Mouse (Mus musculus): ENCODE results near the gene Rims4.

Gene Rims4

DNA sequence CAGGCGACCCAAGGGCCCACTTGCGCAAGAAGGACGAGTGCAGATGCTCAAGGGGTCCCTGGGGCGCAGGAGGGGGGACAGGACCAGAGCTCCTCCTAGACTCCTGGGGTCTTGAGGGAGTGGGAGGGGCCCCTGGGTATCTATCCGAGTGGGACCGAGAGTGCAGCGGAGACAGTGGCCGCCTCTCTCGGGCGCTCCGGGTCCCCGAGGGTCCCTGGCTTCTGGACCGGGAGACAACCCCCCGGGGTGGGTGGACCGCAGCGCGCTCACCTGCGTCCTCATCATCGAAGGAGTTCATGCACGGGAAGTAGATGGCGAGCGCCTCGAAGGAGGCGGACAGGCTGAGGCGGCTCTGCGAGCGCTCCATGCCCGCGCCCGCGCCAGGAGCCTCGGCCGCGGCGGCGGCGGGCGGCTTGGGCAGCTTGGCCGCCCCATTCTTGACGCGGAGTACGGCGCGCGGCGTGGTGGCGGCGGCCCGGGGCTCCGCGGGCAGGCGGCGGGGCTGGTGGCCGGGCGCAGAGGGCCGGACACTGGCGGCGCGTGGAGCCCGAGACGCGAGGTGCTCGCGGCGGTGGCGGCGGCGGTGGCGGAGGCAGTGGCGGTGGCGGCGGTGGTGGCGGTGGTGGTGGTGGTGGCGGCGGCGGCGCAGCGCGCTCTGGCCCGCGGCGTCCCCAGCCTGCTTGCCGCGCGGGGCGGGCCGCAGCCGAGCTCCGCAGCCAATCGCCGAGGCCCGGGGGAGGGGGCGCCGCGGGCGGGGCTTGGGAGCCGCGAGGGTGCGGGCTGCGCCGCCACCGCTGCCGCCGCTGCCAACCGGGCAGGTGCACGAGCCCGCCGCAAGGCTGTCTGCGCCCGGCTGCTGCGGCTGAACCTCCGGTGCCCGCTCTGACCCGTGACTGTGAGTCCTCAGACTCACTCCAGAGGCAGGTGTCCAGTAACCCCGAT is at the start of gene Rims4:
Gene Rims4, minus strand, starts transcription at position 367 of the 942 bp plus-strand sequence.
- peak; percentile 84 for DNase-seq (ENCODE audit: low spot score)

DNA sequence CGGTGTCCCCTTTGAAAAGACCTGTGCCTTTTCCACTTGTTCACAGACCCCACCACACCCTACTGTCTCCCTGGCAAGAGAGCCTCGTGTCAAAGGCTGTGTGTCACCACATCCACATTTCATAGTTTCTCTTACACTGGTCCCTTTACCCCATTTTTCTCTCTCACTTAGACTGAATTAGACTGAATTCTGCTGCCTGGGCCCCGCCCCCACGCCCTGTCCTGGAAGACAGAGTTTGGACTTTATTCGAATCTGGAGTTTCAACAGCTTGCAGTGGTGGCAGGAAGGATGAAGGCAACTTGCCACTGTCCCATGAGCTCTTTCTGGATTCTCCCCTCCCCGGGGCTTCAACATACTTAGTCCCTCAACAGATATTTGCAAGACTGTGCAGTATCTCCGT is 47.2 kb upstream of the Rims4 start:
- no peak for DNase-seq (ENCODE audit: low spot score)

DNA sequence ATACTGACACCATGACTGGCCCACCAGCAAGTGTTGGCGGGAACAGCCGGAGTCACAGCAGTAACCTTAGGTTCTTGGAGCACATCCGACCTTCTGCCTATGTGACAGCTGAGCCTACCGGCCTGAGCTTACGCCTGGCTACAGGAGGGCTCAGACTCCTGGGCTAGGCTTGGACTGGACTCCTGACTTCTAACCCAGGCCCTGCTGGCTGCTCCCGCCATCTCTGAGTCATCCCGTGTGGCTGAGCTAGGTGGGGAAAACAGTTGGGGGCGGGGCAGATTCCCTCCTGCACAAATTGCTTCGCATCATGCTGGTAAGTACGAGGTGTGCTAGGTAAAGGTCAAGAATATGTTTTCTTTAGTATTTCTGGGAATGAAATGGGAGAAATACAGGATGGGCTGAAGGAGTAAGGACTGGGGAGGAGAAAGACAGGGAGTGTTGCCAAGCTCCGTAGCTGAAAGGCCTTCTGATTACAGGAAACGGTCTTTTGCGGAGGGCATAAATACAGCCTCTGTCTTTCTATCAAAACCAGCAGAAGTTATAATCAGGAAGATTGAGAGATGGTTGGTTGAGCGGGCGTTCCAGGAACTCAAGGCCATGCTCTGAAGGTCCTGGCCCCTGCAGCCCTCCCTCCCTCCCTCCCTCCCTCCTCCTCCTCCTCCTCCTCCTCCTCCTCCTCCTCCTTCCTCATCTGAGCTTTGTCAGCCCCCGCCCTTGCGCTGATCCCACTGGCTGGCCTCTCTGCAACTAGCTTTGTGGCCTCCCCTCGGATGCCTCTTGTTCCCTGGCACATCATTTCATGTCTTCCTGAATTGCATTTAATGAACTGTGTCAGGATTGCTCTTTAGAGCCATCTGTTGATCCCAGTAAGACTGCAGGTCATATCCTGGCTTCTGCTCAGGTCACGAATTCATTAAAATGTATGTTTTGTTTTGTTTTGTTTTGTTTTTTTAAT is 46.4 kb upstream of the Rims4 start:
- peak; percentile 71 for DNase-seq (ENCODE audit: low spot score)

DNA sequence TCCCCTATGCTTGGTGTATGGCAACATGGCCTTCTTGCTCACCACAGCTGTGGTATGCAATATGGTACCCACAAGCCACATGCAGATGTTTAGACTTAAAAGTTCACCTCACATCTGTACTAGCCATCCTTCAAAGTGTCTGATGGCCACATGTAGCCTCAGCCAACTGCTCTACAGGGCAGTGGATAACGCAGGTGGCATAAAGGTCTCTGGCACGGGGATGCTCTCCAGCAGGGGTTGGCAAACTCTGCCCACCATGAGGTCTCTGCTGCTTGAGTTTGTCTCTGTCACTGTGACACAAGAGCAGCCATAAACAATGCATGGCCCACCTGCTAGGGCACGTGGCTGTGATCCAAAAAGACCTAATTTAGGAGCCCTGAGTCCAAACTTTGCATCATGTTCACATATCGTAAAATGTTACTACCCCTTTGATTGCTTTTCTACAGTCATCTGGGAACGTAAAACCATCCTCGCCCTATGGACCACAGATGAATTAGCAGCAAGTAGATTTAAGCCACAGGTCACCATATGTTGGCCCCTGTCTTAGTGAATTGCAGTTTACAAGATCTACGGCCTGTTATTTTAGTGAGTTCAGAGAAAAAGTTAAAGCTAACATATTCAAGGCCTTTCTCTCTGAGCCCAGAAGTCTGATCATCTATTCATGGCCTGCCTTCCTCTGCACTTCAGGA is 35.3 kb upstream of the Rims4 start:
- no peak for DNase-seq (ENCODE audit: low spot score)

DNA sequence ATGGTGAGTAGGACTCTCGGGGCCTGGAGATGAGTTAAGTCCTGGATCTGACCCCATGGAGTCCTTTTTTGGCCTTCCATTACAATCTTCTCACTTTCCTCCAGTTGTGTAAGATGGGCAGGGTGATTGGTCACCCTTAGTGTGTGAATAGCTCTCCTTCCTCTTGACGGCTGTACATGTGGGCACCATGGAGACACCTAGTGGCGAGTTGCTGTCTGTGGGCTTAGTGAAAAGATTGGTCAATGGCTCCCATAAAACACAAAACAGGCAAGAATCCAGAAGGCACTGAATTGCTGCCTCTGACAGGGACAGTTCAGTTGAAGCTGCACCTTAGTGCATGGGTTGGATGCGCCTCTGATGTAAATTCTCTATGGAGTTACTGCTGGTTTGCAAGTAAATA is 33.3 kb upstream of the Rims4 start:
- DNase-seq (ENCODE audit: low spot score) = peak; percentile 80

DNA sequence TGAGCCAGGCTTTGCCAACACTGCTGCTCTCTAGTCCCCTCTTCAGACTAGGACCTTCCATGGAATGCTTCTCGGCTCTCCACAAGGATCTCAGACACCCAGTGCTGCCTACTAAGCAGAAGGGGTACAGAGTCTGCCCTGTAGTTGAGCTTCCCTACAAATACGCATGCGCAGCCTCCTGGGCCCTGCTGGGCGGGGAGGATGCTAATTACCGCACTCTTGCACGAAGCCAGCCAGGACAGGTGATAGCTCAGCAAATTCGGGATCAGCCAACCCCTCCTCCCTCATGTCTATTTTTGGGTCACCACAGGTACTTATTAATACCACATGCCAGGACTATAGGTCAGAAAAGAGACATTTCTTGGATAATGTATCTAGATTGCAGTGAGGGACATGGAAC is 29.5 kb upstream of the Rims4 start:
- DNase-seq (ENCODE audit: low spot score) = no peak

DNA sequence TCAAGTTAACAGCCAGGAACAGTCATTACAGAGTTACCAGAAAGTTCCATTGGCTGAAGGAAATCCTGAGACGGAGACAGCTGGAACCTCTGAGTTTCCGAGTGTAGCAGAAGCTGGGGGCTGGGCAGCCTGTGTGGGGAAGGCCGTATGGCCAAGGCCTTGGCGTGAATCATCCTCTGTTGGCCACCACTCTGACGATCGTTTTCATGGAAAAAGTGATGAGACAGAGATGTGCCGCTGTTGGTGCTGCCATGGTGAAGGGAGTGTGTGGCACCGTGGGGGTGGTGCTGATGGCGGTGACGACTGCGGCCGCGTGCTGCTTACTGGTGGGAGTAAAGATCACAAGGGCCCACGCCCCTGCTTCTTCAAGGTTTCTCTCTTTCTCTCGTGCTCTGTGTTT is 27.7 kb upstream of the Rims4 start:
- peak; percentile 38 for DNase-seq (ENCODE audit: low spot score)

DNA sequence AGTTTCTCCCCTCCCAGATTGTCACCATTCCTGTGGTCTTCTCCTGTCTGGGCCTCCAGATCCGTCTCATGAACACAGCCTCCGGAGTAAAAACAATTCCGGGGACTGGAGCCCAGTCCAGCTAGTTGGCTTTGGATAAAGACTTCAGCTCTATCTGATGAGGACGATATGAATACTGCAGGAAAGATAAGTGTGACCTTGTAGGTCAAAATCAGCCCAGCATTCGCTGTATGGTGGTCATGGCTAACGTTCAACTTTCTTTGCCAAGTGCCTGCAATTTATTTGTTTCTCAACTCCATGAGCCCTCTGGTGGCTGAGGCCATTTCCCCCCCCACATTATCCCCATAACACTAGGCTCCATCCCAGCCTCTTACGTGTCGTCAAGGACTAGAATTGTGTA is 26.0 kb upstream of the Rims4 start:
- DNase-seq (ENCODE audit: low spot score) = peak; percentile 26

DNA sequence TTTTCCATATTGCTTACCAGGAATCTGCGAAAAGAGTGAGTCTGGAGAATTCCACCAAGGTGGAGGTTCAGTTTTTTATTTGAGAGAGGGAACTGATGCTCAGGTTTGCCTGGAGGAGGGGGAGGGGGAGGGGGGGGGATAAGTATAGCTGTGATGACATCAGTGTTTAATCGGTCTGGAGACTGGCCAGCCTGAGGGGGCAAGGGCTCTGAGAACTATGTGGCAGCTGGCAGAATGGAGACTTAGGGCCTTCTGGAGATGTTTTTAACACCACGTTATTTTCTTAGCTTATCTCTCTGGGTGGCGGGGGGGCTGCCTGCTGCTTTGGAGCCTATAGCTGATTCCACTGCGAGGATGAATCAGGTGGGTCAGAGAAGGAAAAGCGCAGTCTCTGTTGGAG is 24.6 kb upstream of the Rims4 start:
- no peak for DNase-seq (ENCODE audit: low spot score)

DNA sequence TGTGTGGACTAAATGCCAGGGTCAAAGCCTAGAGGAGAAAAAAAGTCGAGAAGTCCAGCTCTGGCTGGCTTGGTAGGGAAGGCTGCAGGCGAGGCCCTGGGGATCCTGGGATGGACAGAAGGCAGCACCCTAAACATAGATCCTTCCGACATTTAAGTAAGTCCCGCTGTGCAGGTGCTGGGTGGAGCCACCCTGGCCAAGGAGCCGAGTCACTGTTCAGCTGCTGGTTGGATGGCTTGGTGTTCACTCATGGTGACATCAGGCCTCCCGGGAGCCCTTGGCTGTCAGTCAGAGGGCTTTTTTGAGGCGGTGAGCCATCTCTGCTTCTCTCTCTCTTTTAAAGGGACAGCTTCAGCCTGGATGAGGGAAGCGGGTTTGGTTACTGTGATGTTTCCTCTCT is 21.0 kb upstream of the Rims4 start:
- DNase-seq (ENCODE audit: low spot score) = peak; percentile 72

DNA sequence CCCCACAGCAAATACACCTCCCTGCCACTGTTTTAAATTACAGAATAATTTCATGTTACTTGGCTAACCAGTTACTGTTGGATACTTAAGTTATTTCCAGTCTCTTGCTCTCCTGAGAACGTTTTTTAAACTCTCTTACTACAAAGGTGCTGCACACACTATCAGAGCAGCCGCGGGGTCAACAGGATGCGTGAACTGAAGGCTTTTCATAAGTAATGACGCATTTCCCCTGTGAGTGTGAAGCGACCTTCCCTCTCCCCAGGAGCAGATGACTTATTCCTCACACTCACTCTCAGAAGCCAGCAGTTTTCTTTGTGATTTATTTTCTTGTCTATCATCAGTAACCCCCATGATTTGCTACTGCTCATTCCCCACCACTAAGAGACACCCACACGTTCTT is 13.7 kb upstream of the Rims4 start:
- no peak for DNase-seq (ENCODE audit: low spot score)

DNA sequence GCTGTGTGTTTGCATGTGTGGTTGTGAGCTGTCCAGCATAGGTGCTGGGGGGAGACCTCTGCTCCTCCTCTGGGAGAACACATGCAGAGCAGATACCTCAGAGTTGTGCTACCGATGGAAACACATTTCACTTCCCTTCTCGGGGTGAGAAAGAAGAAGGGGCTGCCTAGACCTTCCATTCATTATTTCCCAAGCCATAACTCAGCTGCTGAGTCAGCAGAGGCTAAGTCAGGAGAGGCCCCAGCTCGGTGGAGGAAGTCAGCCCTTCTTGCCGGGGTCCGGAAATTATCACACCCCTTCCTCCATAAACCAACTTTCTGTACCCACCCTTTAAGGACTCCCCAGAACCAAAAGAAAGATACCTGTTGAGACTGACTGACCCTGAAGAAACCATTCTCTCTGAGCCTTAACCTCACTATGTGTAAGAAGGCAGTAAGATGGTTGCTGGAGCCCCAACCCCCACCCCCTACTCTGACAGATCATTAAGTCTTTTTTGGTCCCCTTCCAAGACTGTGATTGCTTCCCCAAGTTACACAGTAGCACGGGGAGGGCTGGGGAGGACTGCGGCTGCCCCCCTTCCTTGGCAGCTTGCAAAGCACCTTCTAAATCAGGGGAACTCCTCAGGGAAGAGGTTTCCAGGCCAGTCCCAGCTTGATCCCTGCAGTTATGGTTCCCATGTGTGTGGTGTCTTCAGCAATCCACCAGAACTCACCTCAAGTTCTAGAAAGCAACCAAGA is 10.1 kb upstream of the Rims4 start:
- DNase-seq (ENCODE audit: low spot score) = no peak

DNA sequence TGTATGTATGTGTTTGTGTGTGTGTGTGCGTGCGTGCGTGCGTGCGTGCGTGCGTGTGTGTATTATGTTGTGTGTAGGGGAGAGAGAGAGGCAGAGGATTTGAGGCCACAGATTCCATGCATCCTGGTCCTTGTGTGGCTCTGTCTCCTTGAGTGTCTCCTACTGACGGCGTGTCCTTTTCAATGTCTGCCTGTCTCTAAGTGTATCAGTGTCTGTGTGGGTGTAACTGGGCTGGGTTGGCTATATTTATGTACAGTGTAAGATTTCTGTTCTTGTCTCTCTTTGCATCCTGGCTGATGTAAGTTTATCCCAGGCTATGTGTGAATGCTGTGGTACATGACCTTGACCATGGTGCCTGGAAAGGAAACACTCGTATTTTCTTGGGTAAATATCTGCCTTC is 6.6 kb upstream of the Rims4 start:
- DNase-seq (ENCODE audit: low spot score) = no peak

DNA sequence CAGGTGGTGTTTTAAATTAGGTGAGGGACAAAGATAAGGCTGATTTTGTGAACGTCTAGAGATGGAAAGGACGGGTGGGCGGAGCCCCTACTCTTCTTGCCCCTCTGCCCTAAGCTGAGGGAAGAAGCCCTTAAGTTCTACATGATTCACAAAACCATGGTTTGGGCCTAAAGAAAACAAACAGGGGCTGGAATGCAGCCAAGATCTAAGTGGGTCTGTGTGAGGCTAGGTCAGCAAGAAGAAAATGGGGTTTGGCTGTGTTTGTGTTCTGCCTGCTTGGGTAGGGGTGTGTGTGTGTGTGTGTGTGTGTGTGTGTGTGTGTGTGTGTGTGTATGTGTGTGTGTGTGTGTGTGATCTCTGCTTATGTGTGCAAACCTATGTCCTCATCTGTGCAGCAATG is 6.0 kb upstream of the Rims4 start:
- peak; percentile 44 for DNase-seq (ENCODE audit: low spot score)

DNA sequence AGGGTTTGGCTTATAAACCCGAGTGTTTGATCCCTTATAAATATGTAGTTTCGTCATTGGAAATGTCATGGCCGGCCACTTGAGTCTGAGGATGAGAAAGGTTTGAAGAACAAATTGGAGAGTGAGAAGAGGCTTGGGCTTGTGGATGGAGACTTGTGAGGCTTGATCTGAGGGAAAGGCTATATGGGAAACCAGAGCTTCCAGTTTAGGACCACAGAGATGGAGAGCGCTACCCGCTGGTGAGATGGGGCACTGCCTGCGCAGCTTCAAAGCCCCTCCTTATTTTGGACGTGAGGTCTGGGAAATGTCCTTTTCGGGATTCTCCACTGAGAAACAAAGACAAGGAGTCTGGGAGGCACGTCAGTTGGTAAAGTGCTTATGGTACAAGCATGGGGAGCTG is 4.6 kb upstream of the Rims4 start:
- DNase-seq (ENCODE audit: low spot score) = no peak

DNA sequence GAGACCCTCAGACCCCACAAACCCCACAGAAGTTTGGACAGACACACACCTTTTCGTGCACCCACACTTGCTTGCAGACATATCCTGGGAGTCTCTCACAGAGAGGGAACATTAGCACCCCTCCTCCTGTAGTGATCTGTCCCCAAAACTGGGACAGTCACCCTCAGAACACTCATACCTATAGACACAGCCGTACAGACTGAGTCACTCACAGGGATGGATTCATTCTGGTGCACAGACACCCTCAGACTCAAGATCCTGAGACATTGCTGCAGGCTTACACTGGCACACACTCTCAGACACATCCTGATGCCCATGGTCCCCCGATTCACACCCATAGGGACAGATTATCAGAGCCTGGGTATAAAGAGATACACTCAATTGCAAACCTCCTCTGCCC is 1.1 kb upstream of the Rims4 start:
- DNase-seq (ENCODE audit: low spot score) = no peak

DNA sequence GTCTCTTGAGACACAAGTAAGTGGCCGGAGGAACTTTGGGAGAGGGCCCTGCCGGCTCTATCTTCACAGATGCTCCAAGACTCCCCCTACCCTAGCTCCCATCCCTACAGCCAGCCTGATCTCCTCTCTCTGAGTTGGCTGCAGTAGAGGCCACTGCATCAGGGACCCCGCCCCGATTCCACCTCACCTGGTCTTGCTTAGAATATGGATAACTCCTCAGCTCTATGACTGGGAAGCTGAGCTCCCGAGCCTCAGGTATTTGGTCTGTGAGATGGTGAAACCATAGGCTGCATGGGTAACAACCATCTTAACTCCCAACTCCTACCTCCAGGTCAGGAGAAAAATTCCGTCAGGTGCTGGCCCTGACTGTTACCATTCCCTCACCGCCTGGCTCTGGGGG is 1.8 kb downstream of the Rims4 start:
- no peak for DNase-seq (ENCODE audit: low spot score)

DNA sequence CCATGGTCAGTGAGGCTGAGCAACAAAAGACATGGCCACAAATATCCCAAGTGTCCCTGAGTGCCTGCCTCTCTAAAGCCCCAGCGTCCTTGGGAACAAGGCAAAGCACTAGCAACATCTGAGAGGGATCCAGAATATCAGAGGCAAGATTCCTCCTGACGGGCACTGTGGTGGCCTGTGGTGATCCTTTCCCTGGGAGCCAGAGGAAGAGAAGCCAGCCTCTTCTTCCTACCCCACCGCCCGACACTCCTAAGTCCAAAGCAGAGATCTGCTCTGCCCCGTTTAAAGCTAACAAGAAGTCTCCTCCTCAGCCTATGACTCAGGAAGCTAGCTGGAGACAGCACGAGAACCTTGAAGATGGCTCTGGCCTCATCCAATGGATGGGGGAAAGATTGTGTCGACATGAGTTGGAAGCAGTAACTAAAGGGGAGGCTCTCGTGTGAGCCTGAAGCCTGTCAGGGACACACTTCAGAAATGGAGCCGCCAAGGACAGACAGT is 3.1 kb downstream of the Rims4 start:
- no peak for DNase-seq (ENCODE audit: low spot score)

DNA sequence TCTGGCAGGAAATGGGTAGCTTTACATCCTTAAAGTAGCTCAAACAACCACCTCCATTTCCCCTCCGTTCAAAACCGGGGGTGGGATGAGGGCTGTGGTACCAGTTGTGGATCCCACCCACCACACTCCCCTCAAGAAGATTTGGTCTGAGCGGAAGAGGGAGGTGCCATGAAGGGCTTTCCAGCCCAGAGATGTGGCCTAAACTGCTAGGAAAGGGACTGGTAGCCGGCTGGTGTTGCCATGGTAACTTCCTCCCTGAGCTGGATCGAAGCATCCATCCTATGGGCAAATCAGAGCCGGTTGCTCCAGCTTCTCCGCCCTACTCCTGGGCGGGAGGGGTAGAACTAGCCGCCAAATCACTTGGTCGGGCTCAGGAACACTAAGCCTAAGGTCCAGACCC is 4.4 kb downstream of the Rims4 start:
- DNase-seq (ENCODE audit: low spot score) = peak; percentile 57

DNA sequence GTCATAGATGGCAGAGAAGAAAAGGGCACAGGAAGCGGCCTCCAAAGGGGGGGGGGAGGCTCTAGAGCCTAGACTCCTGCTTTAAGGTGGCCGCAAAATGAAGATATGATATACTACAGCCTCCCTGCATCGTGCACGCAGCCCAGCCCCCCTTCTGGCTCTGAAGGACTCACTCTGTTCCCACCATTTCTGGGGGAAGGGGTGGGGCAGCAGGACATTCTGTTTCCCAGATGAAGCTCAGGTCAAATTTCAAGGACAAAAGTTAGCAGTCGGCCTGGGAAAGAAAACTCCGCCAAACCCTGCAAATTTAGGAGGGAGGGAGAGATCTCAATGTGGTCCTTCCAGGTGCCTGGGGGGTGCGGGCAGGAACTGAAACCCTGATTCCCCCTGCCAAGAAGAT is 4.8 kb downstream of the Rims4 start:
- DNase-seq (ENCODE audit: low spot score) = no peak

DNA sequence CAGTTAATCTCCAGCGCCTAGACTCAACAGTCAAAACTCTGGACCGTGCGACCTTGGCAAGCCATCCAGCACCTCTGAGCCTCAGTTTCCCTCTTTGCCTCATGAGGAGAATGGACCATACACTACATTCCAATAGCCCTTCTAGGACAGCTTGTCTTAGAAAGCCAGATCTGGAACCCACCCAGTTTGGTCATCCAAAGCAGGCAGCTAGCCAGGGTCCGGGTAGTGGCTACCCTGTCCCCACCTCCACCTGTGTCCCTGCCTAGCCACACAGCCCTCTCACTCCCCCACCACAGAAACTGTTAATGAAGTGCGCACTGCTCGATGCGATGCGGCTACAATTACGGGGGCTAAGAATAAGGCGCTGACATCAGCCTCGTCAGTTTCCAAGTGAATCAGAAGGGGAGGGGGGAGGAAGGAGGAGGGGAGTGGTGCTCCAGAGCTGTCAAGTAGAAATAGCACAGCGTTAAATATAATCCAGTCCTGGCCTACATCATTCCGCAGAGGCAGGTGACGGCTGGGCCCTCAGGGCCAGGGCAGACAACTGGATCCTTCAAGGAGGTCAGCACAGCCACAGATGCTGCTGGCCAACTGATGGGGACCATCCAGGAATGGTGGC is 6.5 kb downstream of the Rims4 start:
- DNase-seq (ENCODE audit: low spot score) = peak; percentile 89
